Mouse (Mus musculus): ENCODE data around the gene Abcd4. TPM values are rescaled to one million over a fixed set of nuclear protein-coding genes. Genes with fewer than 3 reads are reported as not detected.

Gene Abcd4
- total and polyA plus RNA-seq, 2 experiments from 2014 or later = 7.1 to 8.7 TPM

GRCm38 (mm10) chr12:84589825-84590761 lies 27.1 kb downstream of the Abcd4 start:
- Histone ChIP-seq H3K9ac (replicated peaks; ENCODE audit: low read depth, low read length) (peak overlapping the region; percentile 49), H3K4me3 (ENCODE audit: low read depth, low read length) (peak overlapping the region; percentile 63), H3K4me1 (ENCODE audit: control insufficient read depth, insufficient read depth) (peaks cover 7% of the 10 kb centered on the region; the same call in 1 of the 2 replicates), H3K27me3 (ENCODE audit: control insufficient read depth, insufficient read depth, low read length) (no peaks in the 10 kb centered on the region), H3K4me2 (ENCODE audit: low read depth, low read length) (peak overlapping the region; percentile 100), H3K27ac (ENCODE audit: low read depth) (no peak overlapping the region), H3K36me3 (replicated peaks; ENCODE audit: control insufficient read depth, insufficient read depth, low read length) (no peaks in the 10 kb centered on the region), H3K9me3 (replicated peaks; ENCODE audit: control insufficient read depth, low read length) (no peaks in the 10 kb centered on the region)
- DNase-seq (ENCODE audit: low spot score) (peak; percentile 67), ATAC-seq (ENCODE audit: insufficient read depth, low read depth) (peak; percentile 70)
- TF ChIP-seq CTCF (IDR thresholded peaks at IDR 0.05; ENCODE audit: low read depth) (peak; percentile 100), EP300 (IDR thresholded peaks at IDR 0.05; ENCODE audit: low read depth) (no peak)
- under 1% methylated on average over 52 of the region's 54 CpGs for WGBS

GRCm38 (mm10) chr12:84581285-84581684 lies 35.9 kb downstream of the Abcd4 start:
- Histone ChIP-seq H3K4me1 (ENCODE audit: control insufficient read depth, insufficient read depth) (no peaks in the 10 kb centered on the region), H3K9ac (replicated peaks; ENCODE audit: low read depth, low read length) (no peak overlapping the region), H3K36me3 (replicated peaks; ENCODE audit: control insufficient read depth, insufficient read depth, low read length) (no peaks in the 10 kb centered on the region), H3K4me2 (ENCODE audit: low read depth, low read length) (no peak overlapping the region), H3K27me3 (ENCODE audit: control insufficient read depth, insufficient read depth, low read length) (peaks cover 4% of the 10 kb centered on the region; the same call in 1 of the 2 replicates), H3K9me3 (replicated peaks; ENCODE audit: control insufficient read depth, low read length) (no peaks in the 10 kb centered on the region), H3K4me3 (ENCODE audit: low read depth, low read length) (no peak overlapping the region), H3K27ac (ENCODE audit: low read depth) (no peak overlapping the region)
- DNase-seq (ENCODE audit: low spot score) (no peak), ATAC-seq (ENCODE audit: insufficient read depth, low read depth) (no peak)
- no peak for TF ChIP-seq EP300 (IDR thresholded peaks at IDR 0.05; ENCODE audit: low read depth)
- TF ChIP-seq CTCF (IDR thresholded peaks at IDR 0.05; ENCODE audit: low read depth) = no peak
- 92% methylated on average over 2 of the region's 2 CpGs for WGBS

- Histone ChIP-seq H3K4me3 (ENCODE audit: low read depth, low read length) (no peak overlapping the region), H3K36me3 (replicated peaks; ENCODE audit: control insufficient read depth, insufficient read depth, low read length) (no peaks in the 10 kb centered on the region), H3K9me3 (replicated peaks; ENCODE audit: control insufficient read depth, low read length) (no peaks in the 10 kb centered on the region), H3K4me1 (ENCODE audit: control insufficient read depth, insufficient read depth) (no peaks in the 10 kb centered on the region), H3K27ac (ENCODE audit: low read depth) (no peak overlapping the region), H3K4me2 (ENCODE audit: low read depth, low read length) (no peak overlapping the region), H3K9ac (replicated peaks; ENCODE audit: low read depth, low read length) (no peak overlapping the region), H3K27me3 (ENCODE audit: control insufficient read depth, insufficient read depth, low read length) (peaks cover 21% of the 10 kb centered on the region)
- ATAC-seq (ENCODE audit: insufficient read depth, low read depth) = no peak
- no peak for DNase-seq (ENCODE audit: low spot score)
- no peak for TF ChIP-seq CTCF (IDR thresholded peaks at IDR 0.05; ENCODE audit: low read depth)
- no peak for TF ChIP-seq EP300 (IDR thresholded peaks at IDR 0.05; ENCODE audit: low read depth)
- WGBS = 31% methylated on average over 5 of the region's 5 CpGs
Measured at GRCm38 (mm10) chr12:84578440-84578770, 38.8 kb downstream of the Abcd4 start.

GRCm38 (mm10) chr12:84577768-84578439 lies 39.3 kb downstream of the Abcd4 start:
- Histone ChIP-seq H3K27me3 (ENCODE audit: control insufficient read depth, insufficient read depth, low read length) (peaks cover 26% of the 10 kb centered on the region), H3K9ac (replicated peaks; ENCODE audit: low read depth, low read length) (no peak overlapping the region), H3K27ac (ENCODE audit: low read depth) (no peak overlapping the region), H3K4me2 (ENCODE audit: low read depth, low read length) (no peak overlapping the region), H3K36me3 (replicated peaks; ENCODE audit: control insufficient read depth, insufficient read depth, low read length) (no peaks in the 10 kb centered on the region), H3K4me1 (ENCODE audit: control insufficient read depth, insufficient read depth) (no peaks in the 10 kb centered on the region), H3K9me3 (replicated peaks; ENCODE audit: control insufficient read depth, low read length) (no peaks in the 10 kb centered on the region), H3K4me3 (ENCODE audit: low read depth, low read length) (no peak overlapping the region)
- 68% methylated on average over 11 of the region's 11 CpGs for WGBS
- no peak for DNase-seq (ENCODE audit: low spot score)
- no peak for ATAC-seq (ENCODE audit: insufficient read depth, low read depth)
- no peak for TF ChIP-seq CTCF (IDR thresholded peaks at IDR 0.05; ENCODE audit: low read depth)
- no peak for TF ChIP-seq EP300 (IDR thresholded peaks at IDR 0.05; ENCODE audit: low read depth)

DNA sequence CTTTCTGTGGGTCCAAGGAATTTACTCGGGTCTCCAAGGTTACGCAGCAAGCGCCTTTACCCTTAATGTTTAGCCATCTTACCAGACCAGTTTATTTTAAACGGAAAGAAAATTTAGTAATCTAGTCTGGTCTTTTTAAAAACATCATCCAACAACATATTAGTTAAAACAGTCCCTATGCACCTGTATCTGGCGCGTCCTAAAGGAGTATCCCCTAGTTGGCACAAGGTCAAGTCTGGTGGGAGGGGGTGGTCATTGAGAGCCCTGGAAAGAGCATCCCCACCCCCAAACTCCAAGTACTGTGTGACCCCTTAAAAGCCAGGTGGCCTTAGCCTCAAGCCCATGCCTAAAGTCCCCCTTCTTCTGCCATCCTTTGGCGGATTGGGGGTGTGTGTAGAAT lies 44.1 kb downstream of the Abcd4 start:
- H3K4me3 ChIP-seq (ENCODE audit: low read depth, low read length) = no peak overlapping the region
- DNase-seq (ENCODE audit: low spot score) = no peak
- no peak for ATAC-seq (ENCODE audit: insufficient read depth, low read depth)
- H3K4me1 ChIP-seq (ENCODE audit: control insufficient read depth, insufficient read depth) = no peaks in the 10 kb centered on the region
- TF ChIP-seq CTCF (IDR thresholded peaks at IDR 0.05; ENCODE audit: low read depth) = no peak
- H3K36me3 ChIP-seq (replicated peaks; ENCODE audit: control insufficient read depth, insufficient read depth, low read length) = no peaks in the 10 kb centered on the region
- no peak overlapping the region for H3K4me2 ChIP-seq (ENCODE audit: low read depth, low read length)
- peaks cover 73% of the 10 kb centered on the region for H3K27me3 ChIP-seq (ENCODE audit: control insufficient read depth, insufficient read depth, low read length)
- 28% methylated on average over 7 of the region's 7 CpGs for WGBS
- H3K9ac ChIP-seq (replicated peaks; ENCODE audit: low read depth, low read length) = no peak overlapping the region
- no peak overlapping the region for H3K27ac ChIP-seq (ENCODE audit: low read depth)
- no peaks in the 10 kb centered on the region for H3K9me3 ChIP-seq (replicated peaks; ENCODE audit: control insufficient read depth, low read length)

Measured in heart, postnatal 0 days (tissue).